Mouse (Mus musculus): ENCODE results near the gene Ddx41. TPM values are rescaled to one million over a fixed set of nuclear protein-coding genes. Genes with fewer than 3 reads are reported as not detected.

Gene Ddx41
- polyA plus RNA-seq, 1 experiment: 71.2 TPM

DNA sequence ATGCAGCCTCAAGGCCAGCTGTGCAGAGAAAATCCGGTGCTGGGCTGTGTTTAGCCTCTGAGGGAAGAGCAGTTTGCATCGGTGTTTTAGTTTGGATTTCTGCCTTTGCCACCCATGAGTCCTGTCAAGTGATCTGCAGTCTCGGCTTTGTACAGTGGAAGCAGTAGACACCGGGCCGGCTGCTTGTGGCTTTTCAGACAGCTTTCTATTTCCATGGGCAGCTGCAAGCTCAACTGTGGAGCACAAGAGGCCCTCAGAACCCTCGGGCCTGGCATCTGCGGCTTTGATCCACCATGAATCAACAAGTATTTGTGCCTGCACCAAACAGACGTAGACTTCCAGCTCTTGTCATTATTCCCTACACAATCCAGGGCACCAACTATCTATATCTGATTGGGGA, 34.1 kb downstream of the Ddx41 start:
- no peak overlapping the region for H3K4me3 ChIP-seq (ENCODE audit: insufficient read depth, low read depth, low read length)
- DNase-seq: no peak
- 90% methylated on average over 8 of the region's 8 CpGs for WGBS
- no peaks in the 10 kb centered on the region for H3K36me3 ChIP-seq (ENCODE audit: control insufficient read depth, insufficient read depth, low read length)
- no peaks in the 10 kb centered on the region for H3K27me3 ChIP-seq (replicated peaks; ENCODE audit: control insufficient read depth, insufficient read depth, low read length)
- TF ChIP-seq CTCF (conservative IDR thresholded peaks at IDR 0.05; ENCODE audit: insufficient read depth, insufficient read length, low read depth, low read length) (no peak), POLR2A (IDR thresholded peaks at IDR 0.05; ENCODE audit: low read depth, low read length) (no peak)
- no peaks in the 10 kb centered on the region for H3K4me1 ChIP-seq (ENCODE audit: control insufficient read depth, insufficient read depth, low read length)
- H3K27ac ChIP-seq (ENCODE audit: insufficient read depth, low read depth, low read length): no peak overlapping the region

DNA sequence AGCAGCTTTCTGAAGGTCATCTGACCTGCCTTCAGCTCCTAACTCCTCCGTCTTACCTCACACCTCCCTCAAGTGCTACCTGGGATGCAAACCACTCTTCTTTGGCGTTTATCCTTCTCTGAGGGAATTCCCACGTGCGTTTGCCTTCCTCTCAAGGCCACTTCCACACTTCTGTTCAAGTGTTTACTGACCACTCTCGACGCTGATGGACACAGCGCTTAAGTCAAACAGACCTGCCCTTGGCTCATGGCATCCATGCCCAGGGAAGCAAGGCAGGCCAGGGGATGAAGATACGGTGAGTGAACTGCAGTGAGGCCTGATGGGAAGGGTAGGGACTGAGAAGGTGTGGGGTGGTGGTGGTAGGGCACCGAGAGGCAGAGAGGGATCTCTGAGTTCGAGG, 35.9 kb downstream of the Ddx41 start:
- Histone ChIP-seq H3K36me3 (ENCODE audit: control insufficient read depth, insufficient read depth, low read length) (no peaks in the 10 kb centered on the region), H3K4me3 (ENCODE audit: insufficient read depth, low read depth, low read length) (no peak overlapping the region)
- DNase-seq: no peak

DNA sequence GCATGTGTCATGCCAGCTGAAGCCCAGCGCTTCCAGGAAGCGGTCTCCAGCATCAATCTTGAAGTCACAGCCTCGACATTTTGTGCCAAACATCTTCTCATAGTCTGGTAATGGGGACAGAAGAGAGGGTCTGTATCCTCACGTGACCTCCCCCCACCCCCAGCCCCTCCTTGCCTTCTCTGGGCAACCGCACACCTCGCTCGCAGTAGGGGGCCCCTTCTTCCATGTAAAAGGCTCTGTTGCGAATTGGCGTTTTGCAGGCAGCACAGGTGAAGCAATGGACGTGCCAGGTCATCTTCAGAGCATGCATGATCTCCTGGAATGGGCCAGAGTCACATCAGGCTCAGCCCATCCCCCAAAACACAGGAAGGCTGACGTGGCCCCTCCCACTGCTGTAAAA, 37.6 kb downstream of the Ddx41 start:
- H3K27ac ChIP-seq (ENCODE audit: insufficient read depth, low read depth, low read length): no peak overlapping the region
- no peak for TF ChIP-seq CTCF (conservative IDR thresholded peaks at IDR 0.05; ENCODE audit: insufficient read depth, insufficient read length, low read depth, low read length)
- WGBS: 81% methylated on average over 11 of the region's 11 CpGs
- H3K4me3 ChIP-seq (ENCODE audit: insufficient read depth, low read depth, low read length): no peak overlapping the region
- H3K27me3 ChIP-seq (replicated peaks; ENCODE audit: control insufficient read depth, insufficient read depth, low read length): no peaks in the 10 kb centered on the region
- H3K36me3 ChIP-seq (ENCODE audit: control insufficient read depth, insufficient read depth, low read length): no peaks in the 10 kb centered on the region
- no peak for DNase-seq
- H3K4me1 ChIP-seq (ENCODE audit: control insufficient read depth, insufficient read depth, low read length): no peaks in the 10 kb centered on the region

More for the DNA sequence above, 35.9 kb downstream of the Ddx41 start:
- no peak overlapping the region for H3K27ac ChIP-seq (ENCODE audit: insufficient read depth, low read depth, low read length)
- TF ChIP-seq CTCF (conservative IDR thresholded peaks at IDR 0.05; ENCODE audit: insufficient read depth, insufficient read length, low read depth, low read length) (no peak), POLR2A (IDR thresholded peaks at IDR 0.05; ENCODE audit: low read depth, low read length) (no peak)
- H3K27me3 ChIP-seq (replicated peaks; ENCODE audit: control insufficient read depth, insufficient read depth, low read length): no peaks in the 10 kb centered on the region
- 88% methylated on average over 10 of the region's 10 CpGs for WGBS
- H3K4me1 ChIP-seq (ENCODE audit: control insufficient read depth, insufficient read depth, low read length): no peaks in the 10 kb centered on the region

- no peak overlapping the region for H3K27ac ChIP-seq (ENCODE audit: insufficient read depth, low read depth, low read length)
- peak; percentile 72 for DNase-seq
- no peaks in the 10 kb centered on the region for H3K4me1 ChIP-seq (ENCODE audit: control insufficient read depth, insufficient read depth, low read length)
- TF ChIP-seq CTCF (conservative IDR thresholded peaks at IDR 0.05; ENCODE audit: insufficient read depth, insufficient read length, low read depth, low read length) (no peak), POLR2A (IDR thresholded peaks at IDR 0.05; ENCODE audit: low read depth, low read length) (no peak)
- H3K27me3 ChIP-seq (replicated peaks; ENCODE audit: control insufficient read depth, insufficient read depth, low read length): no peaks in the 10 kb centered on the region
- no peaks in the 10 kb centered on the region for H3K36me3 ChIP-seq (ENCODE audit: control insufficient read depth, insufficient read depth, low read length)
- H3K4me3 ChIP-seq (ENCODE audit: insufficient read depth, low read depth, low read length): no peak overlapping the region
- WGBS: 37% methylated on average over 6 of the region's 6 CpGs
Observed at GRCm38 (mm10) chr13:55496661-55497060, 39.8 kb downstream of the Ddx41 start.

DNA sequence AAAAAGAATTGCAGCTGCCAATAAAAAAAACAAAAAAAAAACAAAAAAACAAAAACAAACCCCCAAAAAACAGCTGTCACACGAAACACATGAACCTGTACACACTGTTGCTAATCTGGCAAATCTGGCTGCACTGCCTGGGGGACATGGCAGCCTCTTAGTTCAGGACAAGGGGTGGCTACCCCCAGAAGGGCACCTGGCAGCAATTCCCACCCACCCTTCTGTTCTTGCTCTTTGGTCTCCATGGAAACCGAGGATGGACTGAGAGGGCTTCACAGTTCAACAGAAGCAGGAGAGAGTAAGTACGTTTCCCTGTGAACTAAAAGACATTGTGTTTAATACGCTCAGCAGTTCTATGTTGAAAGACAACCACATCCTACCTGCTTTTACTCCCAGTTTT, 40.8 kb downstream of the Ddx41 start:
- no peak for DNase-seq
- Histone ChIP-seq H3K27me3 (replicated peaks; ENCODE audit: control insufficient read depth, insufficient read depth, low read length) (no peaks in the 10 kb centered on the region), H3K27ac (ENCODE audit: insufficient read depth, low read depth, low read length) (no peak overlapping the region), H3K4me3 (ENCODE audit: insufficient read depth, low read depth, low read length) (no peak overlapping the region), H3K36me3 (ENCODE audit: control insufficient read depth, insufficient read depth, low read length) (no peaks in the 10 kb centered on the region), H3K4me1 (ENCODE audit: control insufficient read depth, insufficient read depth, low read length) (no peaks in the 10 kb centered on the region)
- WGBS: 75% methylated on average over 4 of the region's 4 CpGs
- TF ChIP-seq POLR2A (IDR thresholded peaks at IDR 0.05; ENCODE audit: low read depth, low read length): no peak
- TF ChIP-seq CTCF (conservative IDR thresholded peaks at IDR 0.05; ENCODE audit: insufficient read depth, insufficient read length, low read depth, low read length): no peak

GRCm38 (mm10) chr13:55494883-55495621, 41.4 kb downstream of the Ddx41 start:
- H3K4me3 ChIP-seq (ENCODE audit: insufficient read depth, low read depth, low read length): no peak overlapping the region
- H3K27me3 ChIP-seq (replicated peaks; ENCODE audit: control insufficient read depth, insufficient read depth, low read length): no peaks in the 10 kb centered on the region
- no peaks in the 10 kb centered on the region for H3K4me1 ChIP-seq (ENCODE audit: control insufficient read depth, insufficient read depth, low read length)
- no peak for TF ChIP-seq CTCF (conservative IDR thresholded peaks at IDR 0.05; ENCODE audit: insufficient read depth, insufficient read length, low read depth, low read length)
- no peak overlapping the region for H3K27ac ChIP-seq (ENCODE audit: insufficient read depth, low read depth, low read length)
- H3K36me3 ChIP-seq (ENCODE audit: control insufficient read depth, insufficient read depth, low read length): no peaks in the 10 kb centered on the region
- DNase-seq: peak; percentile 47
- WGBS: 35% methylated on average over 18 of the region's 18 CpGs

DNA sequence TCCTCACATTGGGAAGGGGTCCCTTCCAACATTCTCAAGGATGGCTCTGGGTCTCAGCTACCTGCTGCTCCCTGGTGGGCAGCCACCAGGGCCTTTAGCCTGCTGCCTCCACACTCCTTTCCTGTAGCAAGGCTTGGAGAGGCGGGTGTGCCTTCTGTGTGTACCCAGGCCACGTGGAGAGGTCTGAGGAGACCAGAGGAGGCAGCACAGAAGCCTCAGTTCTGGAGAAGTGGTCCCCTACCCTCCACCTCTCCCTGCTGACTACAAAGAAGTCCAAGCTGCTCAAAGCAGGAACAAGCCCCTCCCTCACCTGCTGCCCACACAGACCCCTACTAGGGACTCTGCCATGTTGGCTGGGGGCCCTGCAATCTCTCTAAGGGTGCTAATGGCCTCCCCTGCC, 42.2 kb downstream of the Ddx41 start:
- H3K4me3 ChIP-seq (ENCODE audit: insufficient read depth, low read depth, low read length): no peak overlapping the region

More for the DNA sequence above, 42.2 kb downstream of the Ddx41 start:
- 48% methylated on average over 2 of the region's 2 CpGs for WGBS
- H3K27ac ChIP-seq (ENCODE audit: insufficient read depth, low read depth, low read length): no peak overlapping the region
- no peaks in the 10 kb centered on the region for H3K27me3 ChIP-seq (replicated peaks; ENCODE audit: control insufficient read depth, insufficient read depth, low read length)
- no peaks in the 10 kb centered on the region for H3K36me3 ChIP-seq (ENCODE audit: control insufficient read depth, insufficient read depth, low read length)
- H3K4me1 ChIP-seq (ENCODE audit: control insufficient read depth, insufficient read depth, low read length): no peaks in the 10 kb centered on the region
- no peak for DNase-seq
- TF ChIP-seq POLR2A (IDR thresholded peaks at IDR 0.05; ENCODE audit: low read depth, low read length) (no peak), CTCF (conservative IDR thresholded peaks at IDR 0.05; ENCODE audit: insufficient read depth, insufficient read length, low read depth, low read length) (no peak)
